Mouse (Mus musculus) effector memory CD4-positive, alpha-beta T cell, adult 7 months (primary cell): Measurements from ENCODE around the gene Gm26661. TPM values are rescaled to one million over a fixed set of nuclear protein-coding genes. Genes with fewer than 3 reads are reported as not detected.

ENCODE experiments used
- polyA plus RNA-seq: library from polyadenylated mRNA; unstranded; fragments of 100-300 nt; shearing (Covaris generic); gene quantifications from one replicate; pipeline ENCODE4 v1.2.1, GENCODE M21; 2017

The Gm26661 gene
- polyA plus RNA-seq = not detected

DNA sequence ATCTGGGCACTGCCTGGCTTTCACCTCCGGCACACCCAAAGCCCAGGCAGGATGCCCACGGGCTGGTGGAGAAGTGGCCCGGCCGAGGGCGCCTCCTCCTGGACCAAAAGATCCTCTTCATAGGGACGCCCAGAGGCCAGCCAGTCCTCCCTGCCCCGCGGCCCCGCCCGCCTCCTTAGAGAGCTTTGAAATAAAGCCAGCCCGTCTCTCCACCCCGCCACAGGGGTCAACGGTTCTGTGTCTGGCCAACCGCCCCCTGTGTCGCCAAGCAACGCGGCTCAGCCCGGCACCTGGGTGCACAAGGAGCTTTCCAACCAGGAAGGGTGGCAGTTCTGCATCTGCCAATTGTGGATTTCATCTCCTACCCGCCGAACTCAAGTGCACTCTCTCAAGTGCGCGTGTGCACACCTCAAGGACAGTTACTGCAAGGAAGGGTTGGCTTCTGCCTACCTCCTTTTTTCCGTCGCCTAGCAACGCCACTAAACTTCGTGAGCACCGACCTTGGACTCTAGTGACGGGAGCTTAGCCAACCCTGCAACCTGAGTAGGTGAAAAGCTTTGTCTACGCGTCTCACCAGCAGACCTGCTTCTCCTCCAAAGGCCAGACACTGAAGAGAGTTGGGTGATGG, at the start of gene Gm26661:
TSS of gene Gm26661 (plus strand) at position 56 of the 628 bp plus-strand sequence.

GRCm38 (mm10) chr14:7817770-7818462, 26.5 kb downstream of the Gm26661 start, which contains the start of gene Flnb:
Flnb (plus strand) TSS chr14:7817957.

Other genes starting within 250 kb of the Gm26661 start
- not detected for gene Gm3558, start 223.0 kb upstream of the Gm26661 start, polyA plus RNA-seq
- not detected for gene Gm10338, start 196.0 kb upstream of the Gm26661 start, polyA plus RNA-seq
- gene Gm10128, start 147.6 kb upstream of the Gm26661 start, polyA plus RNA-seq = not detected
- gene Flnb, start 26.4 kb downstream of the Gm26661 start, polyA plus RNA-seq = 15.1 TPM
- not detected for gene Gm45521, start 165.7 kb downstream of the Gm26661 start, polyA plus RNA-seq
- gene Dnase1l3, start 203.0 kb downstream of the Gm26661 start, polyA plus RNA-seq = 1.0 TPM
- 27.8 TPM for gene Abhd6, start 211.3 kb downstream of the Gm26661 start, polyA plus RNA-seq